ENCODE assay signal across 8 mouse cellular contexts in genomic region chr6:7692037-7692436, GRCm38 (mm10). TPM values are rescaled to one million over a fixed set of nuclear protein-coding genes. Genes with fewer than 3 reads are reported as not detected.
DNase-seq lines count a peak whose midpoint lies in the region; ATAC-seq and TF ChIP-seq lines count a peak whose summit lies in the region.

No protein-coding gene starts in this region.

- peaks cover 72% of the 10 kb centered on the region for H3K4me1 ChIP-seq in E14TG2a.4 (replicated peaks; ENCODE audit: low read depth, low read length)
- peaks cover 2% of the 10 kb centered on the region; the same call in 1 of the 2 replicates for H3K4me1 ChIP-seq in forebrain, embryonic 13.5 days
- H3K4me1 ChIP-seq in liver, embryonic 13.5 days (replicated peaks): peaks cover 76% of the 10 kb centered on the region

- H3K27ac ChIP-seq in forebrain, embryonic 13.5 days: no peak overlapping the region
- H3K27ac ChIP-seq in liver, embryonic 13.5 days: no peak overlapping the region

- peak overlapping the region; percentile 94 for H3K4me2 ChIP-seq in forebrain, embryonic 13.5 days
- H3K4me2 ChIP-seq in liver, embryonic 13.5 days: peak overlapping the region; percentile 82

- H3K36me3 ChIP-seq in E14TG2a.4 (ENCODE audit: insufficient read depth, low read length): peaks cover 18% of the 10 kb centered on the region
- no peaks in the 10 kb centered on the region for H3K36me3 ChIP-seq in forebrain, embryonic 13.5 days (ENCODE audit: poor library complexity, severe bottlenecking)
- peaks cover 24% of the 10 kb centered on the region for H3K36me3 ChIP-seq in liver, embryonic 13.5 days

- 40% methylated on average over 15 of the region's 15 CpGs for WGBS in forebrain, embryonic 13.5 days
- WGBS in liver, embryonic 13.5 days (ENCODE audit: insufficient replicate concordance): 20% methylated on average over 15 of the region's 15 CpGs

- no peaks in the 10 kb centered on the region for H3K9me3 ChIP-seq in E14TG2a.4 (ENCODE audit: low read length)
- H3K9me3 ChIP-seq in forebrain, embryonic 13.5 days (replicated peaks): no peaks in the 10 kb centered on the region
- no peaks in the 10 kb centered on the region for H3K9me3 ChIP-seq in liver, embryonic 13.5 days (replicated peaks)

- no peak for ATAC-seq in forebrain, embryonic 13.5 days
- no peak for ATAC-seq in liver, embryonic 13.5 days (ENCODE audit: low read depth)

- DNase-seq in adrenal gland, postnatal 10 days: peak; percentile 5
- DNase-seq in adrenal gland, adult 2 months: no peak
- DNase-seq in liver, embryonic 13.5 days: no peak
- no peak for DNase-seq in cerebellum, adult 11 months
- no peak for DNase-seq in gastrocnemius, postnatal 25 days
- no peak for DNase-seq in left cerebral cortex, adult 8-10 months (ENCODE audit: low spot score in 2 of 2)

- no peak for TF ChIP-seq CTCF in E14TG2a.4 (conservative IDR thresholded peaks at IDR 0.05; ENCODE audit: low read length)

- peak overlapping the region; percentile 77; the same call in 1 of the 2 replicates for H3K9ac ChIP-seq in forebrain, embryonic 13.5 days
- H3K9ac ChIP-seq in liver, embryonic 13.5 days: peak overlapping the region; percentile 94

- no peaks in the 10 kb centered on the region for H3K27me3 ChIP-seq in E14TG2a.4 (ENCODE audit: insufficient read depth, low read length)
- no peaks in the 10 kb centered on the region for H3K27me3 ChIP-seq in forebrain, embryonic 13.5 days
- H3K27me3 ChIP-seq in liver, embryonic 13.5 days: no peaks in the 10 kb centered on the region

- peak overlapping the region; percentile 91 for H3K4me3 ChIP-seq in E14TG2a.4 (replicated peaks; ENCODE audit: low read length)
- peak overlapping the region; percentile 75 for H3K4me3 ChIP-seq in forebrain, embryonic 13.5 days
- H3K4me3 ChIP-seq in liver, embryonic 13.5 days (replicated peaks): peak overlapping the region; percentile 86

RNA-seq across cellular contexts. Expression of gene Asns, which starts 1.0 kb away (rescaled TPM):
- 10 to 100 TPM; 75.9 to 78.9 TPM for total RNA-seq in adrenal gland, postnatal 10 days (2021)
- total RNA-seq in adrenal gland, adult 2 months (2021): 10 to 100 TPM; 51.1 to 80.3 TPM
- polyA plus RNA-seq in adrenal gland, adult 2 months (2012; rRNA removed): 12.3 and 16.8 TPM in 2 replicates
- 35.2 and 46.4 TPM in 2 replicates for polyA plus RNA-seq in forebrain, embryonic 13.5 days (2015; fragmentation: Nextera tagmentation; extraction: Ambion mirVana)
- polyA plus RNA-seq in liver, embryonic 13.5 days (2015; fragmentation: Nextera tagmentation; extraction: Ambion mirVana): 375 and 414 TPM in 2 replicates
- 1 to 10 TPM; 1.8 to 4.3 TPM for total RNA-seq in gastrocnemius, postnatal 25 days (2021)
- 100 to 1,000 TPM; 110 to 118 (median 115) TPM for total RNA-seq in left cerebral cortex, adult 8-10 months (2022)

Comparison
In these comparisons a context has a peak if more than half of its experiments do, and no peak if none do; other contexts are left out.
1. RNA of gene Asns, which starts 1.0 kb away (total RNA-seq): 110 to 118 TPM in left cerebral cortex, adult 8-10 months, 51.1 to 80.3 TPM in adrenal gland, adult 2 months and 75.9 to 78.9 TPM in adrenal gland, postnatal 10 days; 1.8 to 4.3 TPM in gastrocnemius, postnatal 25 days; every median in the first group is over 4 times any median in the second.
2. Peak in every context shown above with its lines, with median percentiles within 50 percentile points of each other: H3K4me3 ChIP-seq.